Mouse (Mus musculus) erythroblast, adult 5-6 weeks (primary cell): ENCODE measurements around the gene Ift43. TPM values are rescaled to one million over a fixed set of nuclear protein-coding genes. Genes with fewer than 3 reads are reported as not detected.

Source experiments
- ATAC-seq: replicated peaks from 2 replicates; pipeline ENCODE4 v1.8.0; 2016; ENCODE audit warnings: moderate number of reproducible peaks, mild to moderate bottlenecking, moderate TSS enrichment, inconsistent platforms; ENCODE audit not compliant: poor library complexity, low FRiP score, severe bottlenecking
- total RNA-seq, 2 experiments: library from RNA; stranded (forward) in 1 of 2; stranded (reverse) in 1 of 2; fragments of 150-400 nt in 1 of 2; fragments of 200-764, 138-1000 nt in 1 of 2; gene quantifications; 2 replicates each; pipeline versions ENCODE4 v1.2.3 to v1.2.4; 2015 to 2017; ENCODE audit warnings: low replicate concordance in 2 of 2

Gene Ift43
- total RNA-seq, 2 experiments from 2014 or later: not detected

DNA sequence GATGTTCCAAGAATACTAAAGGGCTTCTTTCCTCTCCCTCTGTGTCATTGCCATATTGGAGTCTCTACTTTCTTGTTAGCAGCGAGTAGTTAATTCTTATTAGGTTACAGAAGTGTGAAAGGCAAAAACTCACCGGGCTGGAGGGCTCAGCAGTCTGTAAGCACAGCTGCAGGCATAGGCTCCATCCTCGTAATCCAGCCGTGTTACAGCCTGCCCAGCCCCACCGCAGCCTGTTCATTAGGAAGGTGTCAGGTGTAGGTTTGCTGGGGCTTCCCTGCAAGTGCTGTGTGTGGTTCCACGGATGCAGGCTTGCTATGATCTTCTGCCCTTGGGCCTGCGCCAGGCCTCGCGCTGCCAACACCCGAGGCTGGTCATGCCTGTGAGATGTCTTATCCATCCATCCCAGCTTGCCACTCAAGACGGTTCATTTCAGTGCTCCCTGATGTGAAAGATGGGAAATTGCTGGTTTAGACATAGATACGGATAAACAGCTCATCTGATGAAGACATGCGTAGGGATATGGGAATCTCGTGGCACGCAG, 34.0 kb downstream of the Ift43 start:
- ATAC-seq: no peak

DNA sequence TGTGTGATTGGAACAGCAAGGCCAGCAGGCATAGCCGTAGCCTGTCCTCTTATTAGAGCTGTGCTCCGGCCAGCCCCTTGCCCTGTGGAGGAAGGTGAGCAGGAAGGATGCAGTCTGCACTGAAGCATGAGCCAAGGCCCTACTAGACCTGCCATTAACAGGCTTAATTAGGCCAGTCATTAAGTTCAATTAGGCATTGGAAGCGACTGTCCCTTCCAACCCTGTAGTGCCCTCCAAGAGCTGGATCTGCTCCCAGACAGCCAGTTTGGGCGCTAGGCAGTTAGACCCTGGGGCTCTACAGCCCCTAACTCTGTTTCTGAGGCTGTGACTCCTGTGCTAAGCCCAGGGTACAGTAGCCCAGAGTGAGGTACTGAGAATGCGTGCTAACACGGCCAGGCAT, 41.7 kb downstream of the Ift43 start:
- ATAC-seq: no peak

DNA sequence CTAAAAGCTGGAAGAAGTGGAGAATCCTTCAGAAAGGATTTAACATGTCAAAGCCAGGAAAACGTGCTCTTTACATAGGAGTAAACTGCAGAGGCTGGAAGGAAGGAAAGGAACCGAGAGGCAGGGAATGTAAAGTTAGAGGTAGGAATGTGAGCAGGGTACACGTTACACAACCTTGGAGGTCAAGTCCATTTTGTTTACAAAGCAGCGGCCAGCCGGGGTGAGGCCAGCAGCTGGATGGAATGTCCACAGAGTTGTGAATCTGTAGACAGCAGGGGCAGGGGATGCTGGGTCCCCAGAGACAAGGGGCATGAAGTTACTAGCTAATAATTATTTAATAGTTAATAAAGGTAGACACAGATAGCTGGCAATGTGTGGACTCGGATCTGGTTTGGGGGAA, 45.8 kb downstream of the Ift43 start:
- ATAC-seq: no peak

DNA sequence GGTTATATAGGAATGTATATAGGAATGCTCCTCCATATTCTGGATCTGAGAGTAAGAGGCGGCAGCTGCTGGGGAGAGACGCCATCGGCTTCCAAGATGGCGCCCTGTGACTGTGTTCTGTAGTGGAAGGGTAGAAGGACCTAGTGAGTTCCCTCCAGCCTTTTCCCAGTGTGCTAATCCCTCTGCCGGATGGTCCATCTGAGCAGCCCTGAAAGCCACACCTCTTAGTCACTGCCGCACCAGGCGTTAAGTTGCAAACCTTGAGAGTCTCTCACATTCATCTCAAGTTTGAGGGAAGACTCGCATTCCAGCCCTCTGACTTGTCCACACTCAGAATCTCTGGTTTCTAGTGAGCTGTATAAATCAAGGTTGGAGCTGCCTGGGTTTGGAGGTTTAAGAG, 46.7 kb downstream of the Ift43 start:
- no peak for ATAC-seq

DNA sequence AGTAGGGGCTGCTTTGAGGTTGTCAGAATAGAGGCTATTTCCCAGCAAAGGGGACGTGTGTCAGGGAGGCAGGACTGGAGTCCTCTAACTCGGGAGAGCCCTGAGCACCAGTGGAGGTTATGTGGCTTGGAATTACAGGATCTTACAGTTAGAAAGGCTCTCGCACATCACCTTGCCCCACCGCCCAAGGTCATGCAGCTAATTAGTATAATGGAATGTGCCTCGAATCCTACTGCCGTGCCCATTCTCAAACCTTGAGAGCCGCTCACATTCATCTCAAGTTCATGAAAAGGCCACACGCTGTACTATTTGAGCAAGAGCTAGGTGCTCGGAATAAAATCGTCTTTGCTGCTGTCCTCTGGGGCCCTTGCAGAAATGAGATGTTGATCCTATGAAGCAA, 47.4 kb downstream of the Ift43 start:
- no peak for ATAC-seq

DNA sequence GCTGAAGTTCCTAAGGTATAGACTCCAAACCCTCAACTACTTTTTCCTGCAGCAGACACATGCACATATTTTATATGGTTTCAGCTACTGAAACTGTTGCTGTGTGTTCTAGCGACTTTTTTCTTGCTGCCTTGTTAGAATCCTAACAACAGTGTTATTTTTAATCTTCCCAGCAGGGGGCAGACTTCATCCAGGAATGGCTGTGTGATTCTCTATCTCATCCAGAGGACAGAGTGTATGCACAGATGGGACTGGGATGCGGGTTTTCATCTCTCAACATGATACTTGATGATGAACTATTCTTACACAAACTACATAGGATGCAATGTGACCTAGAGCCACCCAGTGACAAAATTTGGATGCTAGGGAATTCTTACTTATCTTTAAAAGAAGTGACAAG, 50.5 kb downstream of the Ift43 start:
- ATAC-seq: no peak

DNA sequence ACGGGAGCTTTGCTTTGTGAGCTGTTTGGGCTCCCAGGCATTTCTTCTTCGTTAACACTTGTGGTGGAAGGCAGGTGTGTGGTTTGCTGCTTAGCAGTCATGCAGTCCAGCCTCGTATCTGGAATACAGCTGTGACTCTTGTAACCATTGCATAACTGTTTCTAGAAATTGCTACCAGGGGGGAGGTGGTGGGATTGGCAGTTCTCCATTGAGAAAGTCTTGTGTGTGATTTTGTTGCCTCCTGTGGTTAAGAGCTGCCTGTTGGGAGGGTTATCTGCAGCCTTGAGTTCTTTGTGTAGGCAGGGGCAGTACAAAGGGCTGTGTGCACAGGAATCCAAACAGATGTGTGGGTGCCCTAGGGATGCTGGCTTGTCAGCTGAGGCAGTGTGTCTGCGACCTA, 53.4 kb downstream of the Ift43 start:
- no peak for ATAC-seq

DNA sequence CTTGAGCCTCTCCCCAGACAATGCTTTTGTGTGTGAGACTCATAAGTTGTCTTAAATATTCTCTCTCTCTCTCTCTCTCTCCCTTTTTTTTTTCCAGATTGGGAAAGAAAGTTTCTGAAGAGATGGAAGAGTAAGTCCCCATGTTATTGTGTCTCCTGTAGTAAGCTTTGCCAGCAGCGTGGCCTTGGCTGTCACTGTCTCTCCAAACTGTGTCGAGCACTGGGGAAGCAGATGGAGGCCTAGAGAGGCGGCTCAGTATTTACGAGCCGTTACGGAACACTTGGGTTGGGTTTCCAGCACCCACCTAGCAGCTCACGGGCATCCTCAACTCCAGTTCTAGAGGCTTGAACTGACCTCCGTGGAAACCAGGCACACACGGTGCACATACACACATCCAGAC, 56.4 kb downstream of the Ift43 start:
- ATAC-seq: no peak

DNA sequence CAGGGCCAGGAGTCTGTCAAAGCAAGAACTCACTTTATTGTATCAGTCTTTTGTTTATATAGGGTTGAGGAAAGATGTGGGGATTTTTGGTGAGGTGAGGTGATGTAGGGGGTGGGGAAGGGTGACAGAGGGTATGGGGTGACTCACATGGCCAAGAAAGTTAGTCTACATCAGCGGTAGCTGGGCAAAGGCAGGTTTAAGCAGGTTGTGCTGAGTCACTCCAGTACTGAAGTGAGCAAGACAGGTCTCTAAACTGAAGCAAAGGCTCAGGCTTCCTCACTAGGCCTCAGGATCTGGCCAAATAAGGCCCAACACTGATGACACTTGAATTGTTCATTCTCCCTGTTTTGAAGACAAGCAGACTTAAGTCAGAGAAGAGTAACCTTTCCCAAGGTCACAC, 60.0 kb downstream of the Ift43 start:
- no peak for ATAC-seq

DNA sequence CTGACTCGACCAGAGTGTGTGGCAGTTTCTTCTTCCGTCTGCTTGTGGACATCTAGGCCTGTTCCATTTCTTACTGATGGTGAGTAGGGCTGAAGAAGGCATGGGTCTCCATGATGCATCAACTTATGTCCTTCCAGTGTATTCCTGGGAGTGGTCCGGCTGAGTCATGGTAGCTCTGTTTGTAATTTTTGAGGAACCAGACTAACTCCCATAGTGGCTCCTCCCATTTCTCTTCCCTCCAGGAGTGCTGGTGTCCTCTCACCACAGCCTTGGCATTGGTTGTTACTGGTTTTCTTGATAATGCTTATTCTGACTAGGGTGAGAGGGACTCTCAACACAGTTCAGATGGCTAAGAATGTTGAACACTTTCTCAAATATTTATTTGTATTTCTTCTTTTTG, 63.9 kb downstream of the Ift43 start:
- ATAC-seq: no peak

DNA sequence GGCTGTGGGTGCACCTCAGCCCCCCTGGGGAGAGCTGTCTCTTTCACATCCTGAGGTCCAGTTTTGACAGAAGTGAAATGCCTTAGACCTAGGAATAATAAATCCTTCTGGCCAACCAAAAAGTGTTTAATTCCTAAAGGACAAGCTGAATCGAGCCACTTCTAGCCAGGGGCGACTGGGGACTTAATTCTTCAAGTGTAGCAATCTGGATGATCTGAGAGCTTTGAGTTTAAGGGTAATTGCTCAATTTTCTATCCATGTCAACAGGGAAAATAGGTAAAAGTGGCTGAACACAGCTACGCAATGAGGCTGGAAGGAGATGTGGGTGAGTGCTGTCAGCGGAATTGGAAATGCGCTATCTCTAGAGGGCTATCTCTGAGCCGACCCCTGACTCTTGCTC, 65.9 kb downstream of the Ift43 start:
- ATAC-seq: no peak

DNA sequence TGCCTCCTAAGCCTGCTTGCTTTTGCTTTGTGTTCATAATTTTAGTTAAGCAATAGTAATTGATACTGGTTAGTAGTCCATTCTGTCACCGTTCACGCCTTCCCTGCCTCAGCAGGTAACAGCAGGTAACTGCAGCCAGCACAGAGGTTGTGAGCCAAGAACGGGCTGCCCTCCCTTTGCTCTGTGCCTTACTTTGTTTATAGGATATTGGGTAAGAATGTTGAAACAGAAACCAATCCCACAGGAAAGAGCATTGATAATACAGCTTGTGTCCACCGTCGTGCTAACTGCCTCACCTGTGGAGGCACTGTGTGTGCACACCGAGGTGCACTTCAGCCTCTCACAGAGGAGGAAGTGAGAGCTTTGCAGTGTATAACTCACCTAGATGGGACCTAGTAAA, 66.7 kb downstream of the Ift43 start:
- ATAC-seq: no peak

DNA sequence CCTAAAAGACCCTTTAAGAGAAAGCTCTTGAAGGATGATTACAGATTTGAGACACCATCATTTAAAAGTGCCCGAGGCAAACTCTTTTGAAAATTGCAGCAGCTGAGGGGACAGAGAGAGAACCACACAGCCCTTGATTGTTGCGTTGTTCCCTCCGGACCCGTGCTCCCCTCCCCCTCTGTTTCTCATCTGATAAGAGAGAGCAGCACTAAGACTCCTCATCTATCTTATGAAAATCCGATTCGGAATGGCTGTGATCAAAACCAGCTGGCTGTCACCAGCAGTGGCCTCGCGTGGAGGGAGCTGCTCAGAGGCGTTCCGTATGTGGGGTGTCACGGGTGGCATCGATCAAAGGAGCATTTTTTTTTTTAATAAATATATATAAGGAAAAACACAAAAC, 69.6 kb downstream of the Ift43 start:
- ATAC-seq: no peak

DNA sequence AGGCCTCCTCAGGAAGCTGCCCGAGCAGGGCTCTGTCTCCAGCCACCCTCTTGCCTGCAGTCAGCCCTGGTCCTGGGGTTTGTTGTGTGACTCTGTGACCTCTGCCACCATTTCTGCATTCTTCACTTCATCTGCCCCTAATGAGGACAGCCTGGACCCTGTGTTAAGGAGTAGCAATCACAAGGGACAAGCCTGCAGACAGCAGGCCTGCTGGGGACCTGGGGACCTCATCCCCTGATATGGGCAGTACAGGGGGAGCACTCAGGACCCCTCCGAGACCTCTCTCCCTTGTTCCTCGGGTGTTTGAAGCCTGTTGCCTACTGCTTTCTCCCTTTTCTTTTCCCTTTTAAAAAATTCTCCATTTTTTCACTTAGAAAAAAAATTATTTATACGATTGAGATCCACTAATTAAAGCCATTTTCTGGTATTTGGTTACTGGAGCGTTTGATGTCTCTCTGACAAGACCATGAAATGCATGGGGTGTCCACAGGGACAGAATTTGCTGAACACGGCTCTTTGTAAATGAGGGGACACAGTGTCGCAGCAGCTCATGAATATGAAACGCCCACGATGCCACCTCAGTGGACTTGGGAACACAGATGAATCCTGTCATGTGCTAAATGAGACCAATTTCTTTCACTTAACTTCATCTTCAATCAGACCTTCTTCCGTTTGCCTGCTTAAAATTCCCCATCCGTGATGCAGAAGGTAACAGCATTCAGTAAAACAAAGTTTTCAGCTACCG, 71.0 kb downstream of the Ift43 start:
- ATAC-seq: no peak

DNA sequence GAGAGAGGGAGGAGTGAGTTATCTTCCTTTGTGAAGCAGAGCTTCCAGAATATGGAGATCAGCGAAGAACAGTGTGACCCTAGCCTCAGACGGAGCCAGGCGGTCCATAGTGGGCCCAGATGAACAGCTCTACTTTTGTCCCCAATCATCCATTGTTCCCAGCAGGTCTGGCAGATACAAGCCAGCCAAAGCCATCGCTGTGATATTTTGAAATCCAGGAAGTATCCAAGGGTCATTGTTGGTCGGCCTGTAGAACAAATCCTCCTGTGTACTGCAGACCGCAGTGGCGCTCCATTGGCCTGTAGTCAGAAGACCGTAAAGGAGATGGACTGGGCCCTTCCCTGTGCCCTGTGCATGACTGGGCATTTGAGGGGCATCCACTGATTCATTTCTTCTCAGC, 72.8 kb downstream of the Ift43 start:
- no peak for ATAC-seq

DNA sequence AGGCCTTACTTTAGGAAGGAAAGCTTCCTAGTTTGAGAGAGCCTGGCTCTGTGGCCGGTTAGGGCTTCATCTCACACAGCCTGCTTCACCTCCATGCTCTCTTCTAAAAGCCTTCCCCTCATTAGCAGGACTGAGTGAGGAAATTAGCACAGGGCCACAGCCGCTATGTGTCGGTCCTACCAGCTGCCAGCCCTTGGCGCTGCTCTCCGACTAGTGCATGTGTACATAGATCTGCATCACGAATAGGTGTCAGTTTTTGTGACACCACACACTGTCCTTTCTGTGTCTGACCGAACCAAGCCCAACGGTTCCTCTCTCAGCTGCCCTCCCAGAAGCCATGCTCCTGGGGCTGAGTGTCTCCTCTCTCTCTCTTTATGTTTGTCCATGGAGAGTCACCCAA, 74.8 kb downstream of the Ift43 start:
- no peak for ATAC-seq

DNA sequence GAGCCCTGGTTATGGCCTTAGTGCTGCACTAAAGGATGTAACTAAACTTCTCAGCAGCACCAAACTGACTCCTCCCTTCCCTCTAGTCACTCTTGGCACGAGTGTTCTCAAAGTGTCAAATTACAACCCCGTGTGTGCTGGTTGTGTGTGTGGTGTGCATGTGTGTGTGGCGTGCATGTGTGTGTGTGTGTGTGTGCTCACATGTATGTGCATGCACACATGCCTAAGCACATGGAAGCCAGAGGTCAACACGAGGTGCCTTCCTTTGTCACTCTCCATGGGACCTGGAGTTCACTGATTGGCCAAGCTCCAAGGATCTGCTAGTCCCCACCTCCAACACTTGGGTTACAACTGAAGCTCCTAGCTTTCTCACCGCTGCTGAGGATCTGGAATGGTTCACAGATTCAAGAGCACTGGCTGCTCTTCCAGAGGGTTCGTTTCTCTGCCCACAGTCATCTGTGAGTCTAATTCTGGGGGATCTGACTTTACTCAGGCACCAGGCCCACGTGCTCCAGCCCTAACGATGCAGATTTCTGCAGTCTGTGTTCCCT, 75.6 kb downstream of the Ift43 start:
- no peak for ATAC-seq

DNA sequence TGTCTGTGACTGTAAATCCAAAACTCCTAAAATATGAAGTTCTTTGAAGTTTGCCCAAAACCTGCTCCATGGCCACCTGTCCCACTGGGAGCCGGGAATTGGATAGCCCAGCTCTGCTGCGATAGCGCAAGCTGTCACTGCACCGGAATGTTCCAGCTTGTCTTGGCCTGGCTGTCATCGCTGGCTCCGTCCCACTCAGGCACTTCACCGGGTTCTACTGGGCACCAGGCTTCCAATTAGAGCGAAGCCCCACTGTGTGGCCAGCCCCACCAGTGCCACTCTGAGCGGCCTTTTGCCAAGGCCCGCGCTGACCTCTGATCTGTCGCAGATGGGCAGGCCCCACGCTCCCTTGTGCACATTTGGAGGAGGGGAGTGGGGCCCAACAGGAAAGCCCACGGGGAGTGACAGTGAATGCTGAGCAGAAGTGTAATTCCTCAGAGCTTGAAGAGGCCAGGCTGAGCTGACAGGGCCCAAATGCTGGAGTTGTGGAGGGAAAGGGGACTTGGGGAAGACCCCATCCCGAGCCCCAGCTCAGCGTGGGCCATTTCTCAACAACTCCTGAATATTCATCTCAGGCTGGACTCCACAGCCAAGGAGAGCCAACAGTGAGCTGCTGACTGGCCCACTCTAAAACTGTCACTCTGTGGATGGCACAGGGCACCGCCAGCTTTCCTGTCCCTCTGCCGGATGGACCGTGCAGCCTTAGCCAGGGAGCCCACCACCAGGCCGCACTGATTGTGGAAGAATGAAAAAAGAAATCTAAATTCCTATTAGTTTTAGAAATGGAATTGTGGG, 76.5 kb downstream of the Ift43 start:
- no peak for ATAC-seq

DNA sequence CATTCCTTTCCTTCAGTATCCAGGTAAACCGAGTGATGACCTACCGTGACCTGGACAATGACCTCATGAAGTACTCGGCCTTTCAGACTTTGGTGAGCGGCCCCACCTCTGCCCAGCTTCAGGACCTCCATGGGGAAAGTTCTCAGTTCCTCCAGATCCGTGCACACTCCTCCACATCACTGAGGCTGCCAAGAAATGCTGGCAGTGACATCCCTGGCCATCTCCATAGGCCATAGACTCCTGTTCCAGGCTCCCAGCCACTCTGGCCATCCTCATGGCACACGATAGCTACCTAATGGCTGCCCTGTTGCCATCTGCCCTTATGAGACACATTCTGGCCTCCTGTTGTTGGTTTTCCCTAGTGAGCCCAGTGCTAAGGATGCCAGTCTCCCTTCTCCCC, 79.1 kb downstream of the Ift43 start:
- ATAC-seq: no peak

DNA sequence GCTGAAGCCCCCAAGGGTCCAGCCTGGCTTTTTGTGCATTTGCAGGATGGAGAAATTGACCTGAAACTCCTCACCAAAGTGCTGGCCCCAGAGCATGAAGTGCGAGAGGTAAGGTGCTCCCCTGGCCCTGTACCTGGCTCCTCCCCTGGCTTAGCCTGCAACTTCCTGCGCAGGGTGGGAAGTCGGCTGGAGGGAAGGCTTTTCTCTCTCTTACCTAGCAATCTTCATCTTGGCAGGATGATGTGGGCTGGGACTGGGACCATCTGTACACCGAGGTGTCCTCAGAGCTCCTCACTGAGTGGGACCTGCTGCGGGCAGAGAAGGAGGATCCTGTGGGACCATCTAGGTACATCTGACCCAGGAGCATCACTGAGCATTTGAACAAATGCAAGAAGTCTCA, 79.6 kb downstream of the Ift43 start:
- no peak for ATAC-seq
